29 mouse cellular contexts compared by ENCODE assay signal in the genomic region with DNA sequence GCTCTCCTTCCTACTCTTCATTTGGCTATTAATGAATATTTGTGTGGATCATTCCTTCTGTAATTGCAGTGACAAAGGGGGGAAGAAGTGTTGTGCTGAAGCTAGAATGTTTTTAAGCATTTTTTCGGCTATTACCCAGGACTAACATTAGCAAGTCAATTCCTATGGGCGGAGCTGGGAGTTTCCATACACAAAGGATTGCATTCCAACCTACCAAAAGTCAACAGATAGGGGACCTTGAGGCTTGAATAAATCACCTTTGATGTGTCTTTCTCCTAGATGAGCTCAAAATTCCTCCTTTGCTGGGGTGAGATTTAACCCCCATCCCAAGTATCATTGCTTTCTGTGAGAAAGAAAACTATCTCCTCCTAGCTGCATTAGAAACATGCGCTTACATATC.
"Had no signal": no experiment of that assay in that cellular context is flagged by ENCODE, and none has a peak within 500 bp of the region (broad histone marks: within the 10 kb centered on the region; RNA-seq: fewer than 3 reads in every experiment).

No protein-coding gene starts in this region.

- H3K4me1 ChIP-seq: heart, embryonic 13.5 days; heart, embryonic 15.5 days; hindbrain, embryonic 12.5 days; intestine, embryonic 15.5 days; limb, embryonic 10.5 days; limb, embryonic 12.5 days; liver, embryonic 13.5 days; liver, embryonic 15.5 days had no signal

- DNase-seq: gastrocnemius, postnatal 14 days; gastrocnemius, postnatal 36 days; heart, adult 11 months; heart, adult 2 months; heart, postnatal 14 days; heart, postnatal 4 days; kidney, adult 18-20 months; kidney, adult 8-10 months; kidney, postnatal 14 days; kidney, postnatal 36 days; layer of hippocampus, adult 9-11 months; liver; liver, embryonic 13.5 days had no signal

- H3K27ac ChIP-seq: heart, adult 2 months; heart, embryonic 13.5 days; heart, embryonic 15.5 days; hindbrain, embryonic 10.5 days; hindbrain, embryonic 12.5 days; hindbrain, embryonic 14.5 days; intestine, embryonic 15.5 days; kidney, postnatal 0 days; left cerebral cortex, adult 2 months; limb, embryonic 10.5 days; limb, embryonic 12.5 days; liver, embryonic 13.5 days; liver, embryonic 15.5 days had no signal

- H3K9me3 ChIP-seq: heart, embryonic 13.5 days; hindbrain, embryonic 12.5 days; intestine, embryonic 15.5 days; limb, embryonic 10.5 days; limb, embryonic 12.5 days; liver, embryonic 15.5 days had no signal

- ATAC-seq: hindbrain, embryonic 16.5 days; inflammation-experienced regulatory T-cells, adult 6 months; intestine, embryonic 15.5 days; intestine, postnatal 0 days had no signal

- H3K36me3 ChIP-seq: heart, embryonic 13.5 days; heart, embryonic 15.5 days; hindbrain, embryonic 10.5 days; hindbrain, embryonic 12.5 days; intestine, embryonic 15.5 days; limb, embryonic 10.5 days; limb, embryonic 12.5 days; liver, embryonic 13.5 days; liver, embryonic 15.5 days had no signal

- H3K4me2 ChIP-seq: heart, embryonic 11.5 days; heart, embryonic 13.5 days; heart, embryonic 15.5 days; hindbrain, embryonic 12.5 days; hindbrain, embryonic 14.5 days; intestine, embryonic 15.5 days; limb, embryonic 12.5 days; liver, embryonic 11.5 days; liver, embryonic 13.5 days; liver, embryonic 15.5 days had no signal

- H3K9ac ChIP-seq: heart, embryonic 13.5 days; heart, embryonic 15.5 days; hindbrain, embryonic 12.5 days; hindbrain, embryonic 14.5 days; intestine, embryonic 15.5 days; limb, embryonic 12.5 days; liver, embryonic 13.5 days; liver, embryonic 15.5 days had no signal

- H3K27me3 ChIP-seq: heart, embryonic 13.5 days; heart, embryonic 15.5 days; hindbrain, embryonic 12.5 days; intestine, embryonic 15.5 days; limb, embryonic 12.5 days; liver, embryonic 13.5 days; liver, embryonic 15.5 days had no signal

- H3K4me3 ChIP-seq: heart, adult 2 months; heart, embryonic 13.5 days; heart, embryonic 15.5 days; hindbrain, embryonic 10.5 days; hindbrain, embryonic 12.5 days; intestine, embryonic 15.5 days; left cerebral cortex, adult 2 months; limb, embryonic 10.5 days; limb, embryonic 12.5 days; liver, embryonic 13.5 days; liver, embryonic 15.5 days had no signal
